Mouse (Mus musculus): ENCODE measurements around the gene Armc10. TPM values are rescaled to one million over a fixed set of nuclear protein-coding genes. Genes with fewer than 3 reads are reported as not detected.
A peak's percentile ranks its signal among the peaks of the same experiment; 100 is the strongest.

Gene Armc10
- total and polyA plus RNA-seq, 3 experiments: 32.5 to 54.9 (median 34.1) TPM

DNA sequence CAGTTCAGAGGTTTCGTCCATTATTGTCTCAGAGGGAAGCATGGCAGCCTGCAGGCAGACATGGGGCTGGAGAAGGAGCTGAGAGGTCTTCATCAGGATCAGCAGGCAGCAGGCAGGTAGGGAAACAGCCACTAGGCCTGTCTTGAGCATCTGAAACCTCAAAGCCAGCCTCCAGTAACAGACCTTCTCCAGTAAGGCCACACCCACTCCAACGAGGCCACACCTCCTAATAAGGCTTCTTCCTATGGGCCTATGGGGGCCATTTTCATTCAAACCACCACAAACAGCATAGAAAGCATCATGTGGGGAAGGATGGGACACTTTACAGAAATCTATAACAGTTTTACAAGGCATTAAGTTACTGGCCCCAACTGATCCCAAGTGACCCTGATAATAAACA, 5.1 kb downstream of the Armc10 start:
- Histone ChIP-seq H3K36me3 (replicated peaks) (peaks cover 64% of the 10 kb centered on the region), H3K27me3 (ENCODE audit: insufficient read depth, low read length) (no peaks in the 10 kb centered on the region), H3K4me1 (ENCODE audit: insufficient read depth, low read depth, low read length) (peaks cover 15% of the 10 kb centered on the region), H3K9me3 (replicated peaks) (no peaks in the 10 kb centered on the region), H3K4me3 (ENCODE audit: low read depth, low read length) (no peak overlapping the region)
- no peak for TF ChIP-seq CTCF (IDR thresholded peaks at IDR 0.05; ENCODE audit: low read depth, low read length)
- no peak for DNase-seq (ENCODE audit: low spot score)
- no peak for ATAC-seq (ENCODE audit: extremely low read depth, insufficient number of reproducible peaks, low FRiP score, poor library complexity, severe bottlenecking)

DNA sequence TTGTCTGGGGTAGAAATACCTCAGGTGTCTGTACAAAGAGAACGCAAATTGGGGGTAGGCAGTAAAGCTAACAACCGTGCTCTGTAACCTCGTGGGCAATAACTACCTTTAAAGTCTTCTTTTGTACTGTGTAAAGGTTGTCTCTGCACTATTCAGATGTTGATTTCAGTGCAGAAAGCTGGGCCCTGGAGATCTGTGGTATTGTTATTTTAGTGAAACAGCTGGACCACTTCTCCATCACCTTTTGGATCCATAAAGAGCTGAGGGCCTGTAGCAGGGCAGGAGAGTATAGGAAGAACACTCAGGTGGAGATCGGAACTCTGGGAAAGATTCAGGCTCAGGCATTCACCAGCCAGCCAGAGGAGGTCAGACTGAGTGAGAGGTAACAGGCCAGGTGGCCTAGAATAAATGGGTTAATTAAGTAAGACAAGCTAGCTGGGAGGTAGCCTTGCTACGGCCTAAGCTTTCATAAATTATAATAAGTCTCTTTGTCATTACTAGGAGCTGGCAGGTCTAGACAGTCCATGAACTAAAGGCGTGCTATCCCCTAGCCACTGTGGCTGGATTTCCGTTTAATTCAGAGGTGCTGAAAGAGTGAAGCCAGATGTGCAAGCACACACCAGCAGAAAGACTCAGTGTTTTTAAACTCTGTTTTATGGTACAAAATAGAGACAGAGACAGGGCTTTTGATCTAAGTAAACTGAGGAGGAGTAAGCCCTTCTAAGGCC, 6.4 kb downstream of the Armc10 start:
- Histone ChIP-seq H3K4me1 (ENCODE audit: insufficient read depth, low read depth, low read length) (peaks cover 6% of the 10 kb centered on the region; the same call in 1 of the 2 replicates), H3K36me3 (replicated peaks) (peaks cover 68% of the 10 kb centered on the region), H3K27me3 (ENCODE audit: insufficient read depth, low read length) (no peaks in the 10 kb centered on the region), H3K9me3 (replicated peaks) (no peaks in the 10 kb centered on the region), H3K4me3 (ENCODE audit: low read depth, low read length) (no peak overlapping the region)
- TF ChIP-seq POLR2AphosphoS5 (IDR thresholded peaks at IDR 0.05; ENCODE audit: insufficient replicate concordance, low read depth, low read length) (no peak), GATA2 (IDR thresholded peaks at IDR 0.05; ENCODE audit: borderline replicate concordance, low read depth, low read length) (no peak), CTCF (IDR thresholded peaks at IDR 0.05; ENCODE audit: low read depth, low read length) (no peak), GATA1 (IDR thresholded peaks at IDR 0.05; ENCODE audit: borderline replicate concordance, low read length) (no peak), TAL1 (conservative IDR thresholded peaks at IDR 0.05; ENCODE audit: low read depth, low read length) (no peak)
- ATAC-seq (ENCODE audit: extremely low read depth, insufficient number of reproducible peaks, low FRiP score, poor library complexity, severe bottlenecking): no peak
- no peak for DNase-seq (ENCODE audit: low spot score)

DNA sequence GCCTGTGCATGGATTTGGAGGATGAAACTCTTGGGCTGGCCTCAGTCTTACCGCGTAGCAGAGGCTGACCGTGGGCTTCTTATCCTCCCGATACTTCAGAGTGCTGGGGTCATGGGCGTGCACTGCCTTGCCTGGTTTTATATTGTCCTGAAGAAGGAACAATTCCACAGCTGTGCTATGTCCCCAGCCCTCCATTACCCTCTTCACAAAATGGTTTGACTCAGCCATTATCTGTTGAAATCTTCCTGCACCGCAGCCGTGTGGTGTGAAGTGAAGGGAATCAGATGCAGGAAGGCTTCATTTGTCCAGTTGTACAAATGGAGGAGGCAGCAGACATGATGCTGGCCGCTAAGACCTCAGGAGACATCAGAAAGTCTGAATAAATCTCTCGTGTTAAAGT, 11.3 kb downstream of the Armc10 start:
- TF ChIP-seq TAL1 (conservative IDR thresholded peaks at IDR 0.05; ENCODE audit: low read depth, low read length) (no peak), GATA2 (IDR thresholded peaks at IDR 0.05; ENCODE audit: borderline replicate concordance, low read depth, low read length) (no peak), GATA1 (IDR thresholded peaks at IDR 0.05; ENCODE audit: borderline replicate concordance, low read length) (no peak), CTCF (IDR thresholded peaks at IDR 0.05; ENCODE audit: low read depth, low read length) (no peak), POLR2AphosphoS5 (IDR thresholded peaks at IDR 0.05; ENCODE audit: insufficient replicate concordance, low read depth, low read length) (no peak)
- peaks cover 68% of the 10 kb centered on the region for H3K36me3 ChIP-seq (replicated peaks)

GRCm38 (mm10) chr5:21658038-21658437, 12.4 kb downstream of the Armc10 start:
- no peaks in the 10 kb centered on the region for H3K27me3 ChIP-seq (ENCODE audit: insufficient read depth, low read length)
- H3K4me1 ChIP-seq (ENCODE audit: insufficient read depth, low read depth, low read length): peaks cover 8% of the 10 kb centered on the region; the same call in 1 of the 2 replicates
- no peak for DNase-seq (ENCODE audit: low spot score)
- no peak for ATAC-seq (ENCODE audit: extremely low read depth, insufficient number of reproducible peaks, low FRiP score, poor library complexity, severe bottlenecking)
- peaks cover 60% of the 10 kb centered on the region for H3K36me3 ChIP-seq (replicated peaks)
- TF ChIP-seq CTCF (IDR thresholded peaks at IDR 0.05; ENCODE audit: low read depth, low read length) (no peak), TAL1 (conservative IDR thresholded peaks at IDR 0.05; ENCODE audit: low read depth, low read length) (no peak), GATA1 (IDR thresholded peaks at IDR 0.05; ENCODE audit: borderline replicate concordance, low read length) (no peak), GATA2 (IDR thresholded peaks at IDR 0.05; ENCODE audit: borderline replicate concordance, low read depth, low read length) (no peak), POLR2AphosphoS5 (IDR thresholded peaks at IDR 0.05; ENCODE audit: insufficient replicate concordance, low read depth, low read length) (no peak)
- no peaks in the 10 kb centered on the region for H3K9me3 ChIP-seq (replicated peaks)
- no peak overlapping the region for H3K4me3 ChIP-seq (ENCODE audit: low read depth, low read length)

More for the DNA sequence above, 11.3 kb downstream of the Armc10 start:
- Histone ChIP-seq H3K27me3 (ENCODE audit: insufficient read depth, low read length) (no peaks in the 10 kb centered on the region), H3K9me3 (replicated peaks) (no peaks in the 10 kb centered on the region), H3K4me3 (ENCODE audit: low read depth, low read length) (no peak overlapping the region), H3K4me1 (ENCODE audit: insufficient read depth, low read depth, low read length) (peaks cover 8% of the 10 kb centered on the region; the same call in 1 of the 2 replicates)
- DNase-seq (ENCODE audit: low spot score) (no peak), ATAC-seq (ENCODE audit: extremely low read depth, insufficient number of reproducible peaks, low FRiP score, poor library complexity, severe bottlenecking) (no peak)

GRCm38 (mm10) chr5:21658623-21659395, 13.2 kb downstream of the Armc10 start:
- TF ChIP-seq GATA2 (IDR thresholded peaks at IDR 0.05; ENCODE audit: borderline replicate concordance, low read depth, low read length) (no peak), CTCF (IDR thresholded peaks at IDR 0.05; ENCODE audit: low read depth, low read length) (peak; percentile 77)
- no peaks in the 10 kb centered on the region for H3K9me3 ChIP-seq (replicated peaks)
- peaks cover 8% of the 10 kb centered on the region; the same call in 1 of the 2 replicates for H3K4me1 ChIP-seq (ENCODE audit: insufficient read depth, low read depth, low read length)
- no peak overlapping the region for H3K4me3 ChIP-seq (ENCODE audit: low read depth, low read length)
- peaks cover 61% of the 10 kb centered on the region for H3K36me3 ChIP-seq (replicated peaks)
- H3K27me3 ChIP-seq (ENCODE audit: insufficient read depth, low read length): no peaks in the 10 kb centered on the region
- peak; percentile 60 for ATAC-seq (ENCODE audit: extremely low read depth, insufficient number of reproducible peaks, low FRiP score, poor library complexity, severe bottlenecking)
- DNase-seq (ENCODE audit: low spot score): peak; percentile 53

DNA sequence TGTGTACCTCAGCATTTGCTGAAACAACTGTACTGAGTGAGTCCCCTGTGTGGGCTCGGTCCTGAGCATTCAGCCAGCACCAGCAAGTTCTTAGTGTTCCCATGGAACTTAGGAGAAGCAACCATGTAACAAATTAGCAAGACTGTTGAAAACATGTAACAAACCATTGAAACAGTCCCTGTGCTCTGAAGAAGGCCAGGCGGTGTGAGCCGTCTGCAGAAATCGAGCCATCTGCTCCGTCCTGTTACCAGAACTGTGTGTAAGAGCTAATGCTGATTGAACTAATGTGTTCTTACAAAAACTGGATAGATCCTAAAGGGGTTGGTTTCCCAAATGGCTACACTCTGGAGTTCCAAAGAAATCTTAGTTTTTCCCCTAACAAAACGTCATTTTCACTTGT, 15.2 kb downstream of the Armc10 start:
- Histone ChIP-seq H3K9me3 (replicated peaks) (no peaks in the 10 kb centered on the region), H3K27me3 (ENCODE audit: insufficient read depth, low read length) (no peaks in the 10 kb centered on the region), H3K4me1 (ENCODE audit: insufficient read depth, low read depth, low read length) (peaks cover 8% of the 10 kb centered on the region; the same call in 1 of the 2 replicates), H3K4me3 (ENCODE audit: low read depth, low read length) (no peak overlapping the region), H3K36me3 (replicated peaks) (peaks cover 68% of the 10 kb centered on the region)
- TF ChIP-seq GATA1 (IDR thresholded peaks at IDR 0.05; ENCODE audit: borderline replicate concordance, low read length): no peak
- ATAC-seq (ENCODE audit: extremely low read depth, insufficient number of reproducible peaks, low FRiP score, poor library complexity, severe bottlenecking): no peak
- DNase-seq (ENCODE audit: low spot score): no peak
